Mouse (Mus musculus) liver, postnatal 0 days (tissue): ENCODE results near the gene Gmeb1.

ENCODE experiments used
- CTCF ChIP-seq: sonication (generic); IDR thresholded peaks from 2 replicates; pipeline ENCODE4 v1.5.1; 2016; ENCODE audit warnings: antibody characterized with exemption, low read depth
- EP300 ChIP-seq: IDR thresholded peaks from 2 replicates; pipeline ENCODE4 v1.6.1; 2016; ENCODE audit warnings: antibody characterized with exemption, low read depth, mild to moderate bottlenecking

- TF ChIP-seq CTCF (no peak), EP300 (no peak)
Measured at GRCm38 (mm10) chr4:132253128-132253527, 8.3 kb downstream of the Gmeb1 start.
